Mouse (Mus musculus) kidney, postnatal 14 days (tissue): ENCODE measurements around the gene H2-DMb1.
"Not testable (repeated sequence)": the region's sequence is repeated elsewhere in the genome, so short reads cannot be mapped to it uniquely, and the experiment has no call there.

ENCODE experiments used
- DNase-seq: peaks from one replicate; pipeline ENCODE4 v3.0.0; 2022; ENCODE audit warnings: mixed read lengths

Gene H2-DMb1

DNA sequence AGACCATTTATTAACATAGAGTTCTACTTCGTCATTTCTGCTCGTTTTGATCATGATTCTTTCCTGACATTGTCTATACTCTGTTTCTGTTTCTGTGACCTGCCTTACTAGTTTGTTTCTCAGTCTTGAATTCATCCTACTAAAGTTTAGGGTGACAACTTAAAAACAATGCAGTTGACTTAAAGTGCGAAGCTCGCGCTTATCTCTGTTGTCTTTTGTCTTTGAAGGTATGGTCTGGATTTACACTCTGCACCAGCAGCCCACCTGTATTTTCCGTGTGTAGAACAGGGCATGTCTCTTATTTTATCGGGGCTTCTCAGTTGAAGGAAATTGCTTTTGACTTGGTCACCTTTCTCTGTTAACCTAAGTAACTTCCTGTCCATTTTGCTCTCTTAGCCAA lies 29.8 kb upstream of the H2-DMb1 start:
- DNase-seq: no peak

DNA sequence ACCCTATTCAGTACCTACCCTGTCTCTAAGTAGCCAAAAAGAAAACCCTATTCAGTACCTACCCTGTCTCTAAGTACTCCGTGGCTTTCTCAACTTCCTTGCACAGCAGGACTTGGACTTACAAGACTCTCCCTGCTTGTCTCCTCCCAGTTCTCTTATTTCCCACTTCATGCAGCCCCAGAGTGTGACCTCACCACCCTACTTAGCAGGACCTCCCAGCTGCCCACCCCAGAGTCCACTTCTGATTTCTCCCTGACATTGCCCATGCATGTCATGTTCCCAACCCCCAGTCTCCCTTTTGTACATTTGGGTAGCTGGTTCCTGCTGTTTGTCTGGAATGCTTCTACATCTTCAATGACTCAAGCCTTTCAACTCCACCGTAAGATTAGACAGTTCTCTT lies 29.4 kb upstream of the H2-DMb1 start:
- no peak for DNase-seq

DNA sequence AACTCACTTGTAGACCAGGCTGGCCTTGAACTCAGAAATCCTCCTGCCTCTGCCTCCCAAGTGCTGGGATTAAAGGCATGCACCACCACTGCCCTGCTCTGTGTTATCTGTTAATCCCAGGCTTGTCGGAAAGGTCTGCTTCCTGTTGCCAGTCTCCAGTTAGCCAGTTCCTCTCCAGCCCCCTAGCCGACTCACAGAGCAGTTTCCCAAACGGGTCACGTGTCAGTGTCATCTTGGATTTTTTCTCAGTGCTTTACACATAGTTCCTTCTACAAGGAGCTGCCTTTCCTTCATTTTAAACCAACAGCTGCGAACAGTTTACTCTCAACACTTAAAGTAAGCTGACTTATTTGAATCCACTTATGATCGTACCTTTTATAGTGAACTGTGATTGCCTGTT lies 28.2 kb upstream of the H2-DMb1 start:
- no peak for DNase-seq

DNA sequence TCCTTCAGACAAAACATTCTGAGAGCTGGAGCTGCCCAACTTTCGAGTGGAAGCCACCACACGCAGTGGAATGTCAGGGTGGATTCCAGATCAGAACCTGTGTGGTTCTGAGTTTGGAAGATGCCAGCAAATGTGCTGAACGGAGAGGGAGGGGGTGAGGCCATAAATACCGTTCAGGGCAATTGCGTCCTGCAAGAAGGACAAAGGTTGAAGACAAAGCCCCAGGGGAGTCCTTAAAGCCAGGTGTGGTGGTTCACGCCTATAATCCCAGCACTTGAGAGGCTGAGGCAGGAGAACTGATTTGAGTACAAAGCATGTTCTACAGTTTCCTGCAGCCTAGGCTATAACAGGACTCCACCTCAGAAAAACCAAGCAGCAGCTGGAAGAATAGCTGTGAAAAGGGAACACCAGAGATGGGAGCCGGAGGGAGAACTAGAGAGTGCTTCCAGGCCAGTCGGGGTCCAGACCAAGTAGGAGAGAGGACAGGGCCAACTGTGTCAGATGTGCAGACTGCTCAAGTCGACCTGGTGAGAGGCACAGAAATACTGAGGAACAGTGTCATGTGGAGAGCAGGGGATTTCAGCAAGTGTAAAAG lies 25.9 kb upstream of the H2-DMb1 start:
- DNase-seq: no peak

DNA sequence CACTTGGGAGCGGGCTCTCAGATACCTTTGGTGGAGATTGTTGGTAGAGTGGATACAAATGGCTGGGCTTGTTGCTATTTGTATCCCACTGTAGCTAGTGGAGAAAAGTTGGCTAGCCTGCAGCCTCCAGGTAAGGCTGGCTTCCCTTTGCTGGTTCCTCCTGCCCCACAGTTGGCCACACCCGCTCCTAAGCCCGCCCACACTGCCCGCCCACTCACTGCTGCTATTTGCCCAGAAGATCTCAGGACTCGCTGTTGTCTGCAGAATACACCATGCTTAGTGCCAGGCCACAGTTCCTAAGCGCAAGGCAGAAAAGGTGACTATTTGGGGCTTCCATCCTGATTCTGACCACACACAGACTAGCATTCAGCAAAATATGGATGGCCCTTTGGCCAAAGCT lies 25.4 kb upstream of the H2-DMb1 start:
- DNase-seq: peak; percentile 79

DNA sequence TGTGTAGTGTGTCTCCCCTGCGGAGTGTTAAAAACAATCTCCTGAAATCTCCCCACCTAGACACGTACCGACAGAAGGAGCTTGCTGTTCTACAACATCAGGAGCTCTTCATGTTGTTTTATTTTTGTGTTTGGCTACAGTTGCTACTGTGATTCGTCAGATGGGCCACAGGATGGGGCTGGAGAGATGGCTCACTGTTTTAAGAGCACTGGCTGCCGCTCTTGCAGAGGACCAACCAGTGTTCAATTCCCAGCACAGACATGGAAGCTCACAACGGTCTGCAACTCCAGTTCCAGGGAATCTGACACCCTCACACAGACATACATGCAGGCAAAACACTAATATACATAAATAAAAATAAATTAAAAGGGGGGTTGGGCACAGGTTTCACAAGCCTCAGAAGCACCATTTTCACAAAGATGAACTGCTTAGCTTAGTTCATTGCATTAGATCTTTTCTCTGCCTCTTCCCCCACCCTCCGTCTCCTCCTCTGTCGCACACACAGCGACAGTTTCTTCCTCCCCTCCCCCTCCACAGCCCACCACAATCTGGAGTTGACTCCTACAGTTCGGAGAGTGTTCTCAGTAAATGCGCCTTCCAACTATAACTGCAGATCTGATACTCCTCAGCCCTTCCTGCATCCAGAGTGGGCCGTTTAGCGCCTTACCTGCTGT lies 24.5 kb upstream of the H2-DMb1 start:
- no peak for DNase-seq

DNA sequence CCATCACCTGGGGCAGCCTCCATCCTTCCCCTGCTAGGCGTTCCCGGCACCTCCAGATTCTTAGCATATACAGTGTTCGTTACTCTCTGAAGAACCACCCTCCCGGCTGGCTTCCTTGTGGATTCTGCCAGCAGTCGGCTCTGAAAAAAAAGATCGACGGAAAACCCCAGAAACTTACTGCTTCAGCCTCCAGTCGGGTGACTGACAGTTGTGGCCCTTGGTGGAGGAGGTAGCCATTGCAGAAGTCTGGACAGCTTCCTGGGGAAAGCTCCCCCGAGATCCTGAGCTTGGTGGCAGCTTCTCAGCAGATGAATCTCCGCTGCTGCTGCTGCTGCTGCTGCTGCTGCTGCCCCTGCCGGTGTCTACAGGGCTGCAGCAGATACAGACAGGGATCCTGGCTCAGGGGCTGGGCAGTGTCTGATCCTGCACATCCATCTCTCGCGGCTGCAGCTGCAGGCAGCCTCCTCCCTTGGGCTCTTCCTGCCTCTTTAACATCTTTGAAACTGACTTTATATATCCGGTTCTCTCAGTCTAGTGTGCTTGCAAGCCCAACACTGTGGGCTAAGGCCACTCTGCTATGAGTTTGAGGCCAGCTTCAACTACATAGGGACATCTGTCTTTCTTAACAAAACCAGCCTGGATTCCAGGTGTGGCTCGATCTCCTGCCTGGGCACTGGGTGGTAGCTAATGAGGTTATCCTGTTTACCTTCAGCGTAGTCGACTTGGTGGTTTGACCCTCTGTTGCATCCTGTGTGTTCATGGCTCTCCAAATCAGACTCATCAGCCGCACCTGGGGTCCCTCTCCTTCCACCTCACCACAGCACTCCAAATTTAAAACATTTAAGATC lies 23.7 kb upstream of the H2-DMb1 start:
- no peak for DNase-seq

DNA sequence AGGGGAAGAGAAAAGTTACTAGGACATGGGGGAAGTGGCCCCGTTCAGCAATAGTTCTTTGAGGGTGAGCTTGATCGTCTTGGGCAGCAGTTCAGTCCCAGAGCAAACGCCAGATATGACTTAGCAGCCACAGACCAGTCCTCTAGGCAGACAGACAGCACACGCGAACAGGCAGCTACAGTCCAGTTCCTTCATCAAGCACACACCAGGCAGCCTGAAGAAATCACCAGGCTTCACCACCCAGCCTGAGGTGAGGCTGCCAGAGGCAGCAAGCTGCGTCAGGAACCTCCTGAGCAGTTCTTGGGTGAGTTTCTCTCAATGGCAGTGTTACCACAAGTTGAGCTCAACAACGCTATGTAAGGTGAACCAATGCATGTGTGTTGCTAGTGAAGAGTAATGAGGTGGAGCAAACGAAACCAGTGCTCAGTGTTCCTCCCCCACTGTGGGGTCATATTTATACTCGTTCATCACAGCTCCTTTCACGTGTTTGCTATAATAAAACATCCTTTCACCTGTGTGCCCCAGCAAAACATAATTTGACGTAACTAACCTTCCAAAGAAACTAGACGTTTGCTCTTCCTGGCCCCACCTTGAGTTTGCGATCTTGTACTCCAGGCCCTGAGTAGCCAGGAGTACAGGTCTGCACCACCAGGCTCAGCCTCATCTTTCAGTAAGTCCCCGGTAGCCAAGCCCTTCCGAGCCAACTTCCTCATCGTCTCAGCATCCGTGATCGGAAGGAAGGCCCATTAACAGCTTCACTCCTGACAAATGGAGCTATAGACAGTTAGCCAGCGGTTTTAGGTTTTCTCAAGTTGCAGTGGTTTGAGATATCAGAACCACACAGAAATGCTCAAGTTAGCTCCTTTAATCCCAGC lies 22.6 kb upstream of the H2-DMb1 start:
- peak; percentile 0 for DNase-seq

DNA sequence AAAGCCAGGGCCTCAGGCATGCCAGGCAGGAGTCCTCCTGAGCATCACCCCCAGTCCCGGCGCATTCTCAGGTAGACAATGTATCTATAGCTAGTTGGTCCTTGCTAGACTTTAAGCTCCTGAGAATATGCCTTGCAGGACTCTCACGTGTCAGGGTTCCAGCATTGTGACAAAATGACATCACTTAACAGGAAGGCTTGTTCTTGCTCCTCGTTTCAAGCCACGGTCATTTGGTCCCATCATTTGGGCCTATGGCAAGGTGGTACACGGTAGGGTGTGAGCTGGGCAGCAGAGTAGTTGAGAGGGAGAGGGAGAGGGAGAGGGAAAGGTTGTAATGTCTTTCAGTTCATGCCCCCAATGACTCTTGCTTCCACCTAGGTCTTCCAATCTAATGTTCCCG lies 21.0 kb upstream of the H2-DMb1 start:
- DNase-seq: peak; percentile 0

DNA sequence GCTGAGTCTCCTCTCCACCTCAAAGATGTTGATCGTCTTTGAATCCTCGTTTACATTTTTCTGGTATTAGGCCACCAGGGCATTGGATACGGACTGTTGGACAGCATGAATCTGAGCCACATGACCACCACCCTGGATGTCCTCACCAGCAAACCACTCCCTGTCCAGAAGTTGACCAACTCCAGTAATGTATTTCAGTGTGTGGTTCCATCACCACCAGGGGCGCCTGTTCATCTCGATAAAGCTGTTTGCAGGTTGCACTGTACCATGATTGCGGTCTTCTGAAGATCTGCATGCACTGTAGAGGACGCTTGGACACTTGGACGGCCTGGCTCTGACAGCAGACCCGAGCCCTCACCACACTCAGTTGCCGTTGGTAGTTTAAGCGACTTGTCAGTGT lies 19.6 kb upstream of the H2-DMb1 start:
- no peak for DNase-seq

DNA sequence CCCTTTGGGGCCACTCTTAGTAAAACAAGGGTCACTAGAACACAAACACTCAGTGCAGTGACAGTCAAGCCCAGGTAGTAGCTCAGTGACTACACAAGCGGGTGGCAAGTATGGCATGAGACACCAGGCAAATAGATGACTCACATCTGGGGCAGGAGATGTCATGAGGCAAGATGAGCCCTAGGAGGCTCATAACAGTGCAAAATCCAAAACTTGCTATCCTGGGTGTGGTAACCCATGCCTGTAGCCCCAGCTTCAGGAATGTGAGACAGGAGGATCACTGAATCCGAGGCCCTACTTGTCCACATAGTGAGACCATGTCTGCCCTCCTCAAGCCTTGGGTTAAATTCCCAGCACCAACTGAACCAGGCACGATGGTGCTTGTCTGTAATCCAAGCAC lies 18.4 kb upstream of the H2-DMb1 start:
- no peak for DNase-seq

DNA sequence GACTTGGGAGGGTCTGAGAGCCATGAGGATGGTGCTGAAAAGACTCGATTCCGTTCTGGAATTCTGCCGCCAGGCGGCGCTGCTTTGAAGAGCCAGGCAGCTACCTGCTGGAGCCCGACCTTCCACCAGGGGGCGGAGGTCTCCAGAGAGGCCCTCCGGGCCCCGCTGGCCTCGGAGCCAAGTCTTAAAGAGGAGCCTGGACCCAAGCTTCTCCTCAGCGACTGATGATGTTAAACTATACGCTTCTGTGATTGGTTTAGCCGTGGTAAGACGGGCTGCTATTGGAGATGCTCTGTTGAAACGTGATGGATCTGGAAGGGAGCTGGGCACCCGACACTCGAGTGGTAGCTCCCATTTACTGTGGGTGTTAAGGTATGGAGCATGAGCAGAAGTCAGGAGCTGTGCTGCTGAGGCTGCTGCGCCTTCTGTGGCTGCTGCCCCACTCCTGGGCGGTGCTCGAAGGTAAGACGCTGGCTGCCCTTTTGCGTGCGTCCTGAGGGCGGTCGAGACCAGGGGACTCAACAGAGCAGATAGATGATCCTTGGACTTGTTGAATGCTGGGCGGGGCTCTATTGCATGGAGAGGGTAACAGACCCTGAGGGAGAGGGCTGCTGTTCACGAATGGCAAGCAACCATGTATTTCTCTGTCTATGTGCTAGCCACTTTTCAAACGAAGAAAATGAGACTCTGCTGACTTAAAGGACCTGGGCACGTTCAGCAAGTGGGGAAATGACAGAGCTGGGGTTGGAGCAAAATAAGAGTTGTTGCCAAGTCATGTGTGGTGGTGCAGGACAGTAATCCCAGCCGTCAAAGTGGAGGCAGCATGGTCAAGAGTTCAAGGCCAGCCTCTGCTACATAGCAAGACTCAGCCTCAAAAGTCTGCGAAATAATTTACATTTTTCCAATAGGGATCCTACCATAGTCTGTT lies 17.3 kb upstream of the H2-DMb1 start:
- DNase-seq: peak; percentile 98

DNA sequence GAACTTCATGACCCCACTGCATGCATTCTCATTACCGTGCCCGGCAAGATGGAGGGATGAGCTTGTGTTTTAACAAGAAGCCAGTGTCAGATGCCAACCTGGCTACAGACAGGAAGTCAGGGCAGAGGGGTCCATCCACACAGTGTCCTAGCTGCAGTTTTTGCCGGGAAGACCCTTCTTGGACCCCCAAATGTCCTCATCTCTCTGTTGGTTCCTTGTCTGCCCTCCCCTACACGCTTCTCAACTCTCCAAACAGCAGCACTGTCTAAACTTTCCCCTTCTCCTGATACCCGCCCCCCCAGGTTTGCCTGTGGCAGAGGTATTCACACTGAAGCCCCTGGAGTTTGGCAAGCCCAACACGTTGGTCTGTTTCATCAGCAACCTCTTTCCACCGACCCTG lies 15.3 kb upstream of the H2-DMb1 start:
- DNase-seq: no peak

DNA sequence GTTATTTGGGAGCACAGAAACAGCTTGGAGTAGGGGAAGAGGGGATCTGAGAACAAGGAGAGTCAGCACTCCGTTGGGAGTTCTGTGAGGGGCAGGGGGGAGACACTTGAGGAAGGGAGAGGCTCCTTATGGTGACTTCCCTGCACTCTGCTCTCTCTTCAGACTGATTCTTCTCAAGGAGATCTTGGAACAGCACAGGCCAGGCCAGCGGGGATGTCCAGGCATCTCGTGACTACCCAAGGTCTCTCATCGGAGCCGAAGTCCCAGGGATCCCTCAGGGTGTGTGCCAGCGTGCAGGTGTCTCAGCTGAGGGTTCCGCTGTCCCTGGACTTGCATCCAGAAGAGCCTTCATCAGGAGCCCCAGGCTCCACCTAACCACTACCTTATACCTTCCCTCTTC lies 14.2 kb upstream of the H2-DMb1 start:
- no peak for DNase-seq

DNA sequence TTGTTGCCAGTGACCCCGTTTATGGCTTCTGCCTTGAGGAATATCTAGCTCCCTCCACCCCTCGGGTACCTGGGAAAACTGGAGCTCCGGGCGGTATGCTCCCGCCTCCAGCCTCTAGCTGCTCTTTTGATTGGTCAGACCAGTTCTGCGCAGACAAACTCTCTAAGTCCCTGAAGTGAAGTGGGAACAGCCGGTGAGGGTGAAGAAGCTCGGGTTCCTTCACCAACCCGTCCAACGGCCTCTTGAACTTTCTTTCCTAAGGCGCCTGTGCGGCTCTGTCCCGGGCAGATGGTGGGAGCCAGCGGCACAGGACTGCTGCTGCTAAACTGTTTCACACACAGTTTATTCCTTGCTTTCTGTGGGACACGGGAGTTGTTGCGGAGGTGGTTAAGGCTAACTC lies 13.5 kb upstream of the H2-DMb1 start:
- peak; percentile 72 for DNase-seq

DNA sequence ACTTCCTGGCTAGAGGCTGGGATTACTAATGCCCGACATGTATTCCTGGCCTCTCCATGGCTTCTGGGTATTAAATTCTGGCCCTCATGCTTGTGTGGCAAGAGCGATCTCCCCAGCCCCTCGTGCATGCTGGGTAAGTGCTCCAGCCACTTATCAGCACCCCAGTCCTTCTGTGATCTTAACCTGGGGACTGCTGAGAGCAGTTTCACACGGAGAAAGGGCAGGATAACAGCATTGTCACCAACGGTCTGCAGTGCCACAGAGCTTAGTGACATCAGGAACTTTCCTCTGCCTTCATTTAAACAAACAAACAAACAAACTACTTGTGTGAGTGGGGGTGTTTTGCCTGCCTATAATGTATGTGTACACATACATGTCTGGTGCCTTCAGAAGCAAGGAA lies 12.6 kb upstream of the H2-DMb1 start:
- DNase-seq: no peak

DNA sequence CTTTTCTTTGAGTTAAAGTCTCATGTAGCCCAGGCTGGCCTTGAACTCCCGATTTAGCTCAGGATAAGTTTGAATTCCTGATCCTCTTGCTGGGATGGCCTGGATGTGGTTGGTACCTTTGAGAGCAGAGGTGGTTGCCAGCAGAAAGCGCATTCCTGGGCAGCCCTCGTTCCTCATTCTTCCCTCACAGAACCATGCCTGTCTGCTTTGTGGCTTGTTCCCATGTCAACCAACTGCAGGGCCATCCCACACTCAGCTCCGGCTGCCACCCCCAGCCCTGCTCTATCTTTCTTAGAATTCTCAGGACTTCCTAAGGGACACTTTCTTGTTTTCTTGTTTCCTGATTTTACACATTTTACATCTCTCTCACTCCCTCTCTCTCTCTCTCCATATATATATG lies 11.4 kb upstream of the H2-DMb1 start:
- DNase-seq: no peak

DNA sequence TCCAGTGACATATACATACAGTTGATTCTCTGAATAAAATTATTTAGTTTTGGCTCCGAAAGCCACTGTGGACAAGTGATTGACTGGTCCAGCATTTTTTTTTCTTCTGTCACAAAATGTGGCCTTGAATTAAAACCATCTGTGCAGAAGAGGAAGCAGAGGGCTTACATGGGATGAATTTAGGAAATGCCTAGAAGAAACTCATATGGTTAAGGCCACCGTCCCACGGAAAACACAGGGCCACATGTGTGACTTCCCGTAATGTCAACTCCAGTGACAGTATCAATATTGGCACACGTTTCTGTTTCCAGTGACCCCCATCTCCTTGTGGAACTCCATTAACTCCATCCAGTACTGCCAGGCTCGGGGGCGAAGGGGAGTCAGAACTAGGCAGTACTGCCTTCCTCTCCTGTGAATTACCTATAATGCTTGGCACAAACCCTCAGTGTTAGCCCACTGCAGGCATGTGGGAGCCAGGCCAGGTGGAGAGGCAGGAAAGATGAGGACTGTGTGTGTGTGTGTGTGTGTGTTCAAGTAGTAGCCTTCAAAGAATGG lies 10.3 kb upstream of the H2-DMb1 start:
- no peak for DNase-seq

DNA sequence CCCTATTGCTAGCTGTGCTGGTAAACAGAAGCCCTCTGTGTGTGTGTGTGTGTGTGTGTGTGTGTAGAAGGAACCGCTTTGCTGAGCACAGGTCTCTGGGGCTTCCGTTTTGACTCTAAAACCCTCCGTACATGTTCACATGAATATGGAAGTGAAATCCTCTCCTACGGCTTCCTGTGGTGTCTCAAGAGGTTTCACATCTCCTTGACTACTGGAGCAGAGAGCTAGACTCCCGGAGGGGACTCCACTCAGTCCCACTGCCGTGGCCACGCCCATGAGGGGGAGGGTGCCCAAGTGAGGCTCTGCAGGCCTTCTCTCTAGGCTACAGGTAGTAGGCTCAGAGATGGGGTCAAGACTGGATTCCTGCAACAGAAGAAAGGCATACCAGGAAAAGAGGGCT lies 9.8 kb upstream of the H2-DMb1 start, which contains the start of gene H2-DMb2:
TSS of gene H2-DMb2 (plus strand) at position 275 of the 400 bp plus-strand sequence.
- DNase-seq: peak; percentile 57

DNA sequence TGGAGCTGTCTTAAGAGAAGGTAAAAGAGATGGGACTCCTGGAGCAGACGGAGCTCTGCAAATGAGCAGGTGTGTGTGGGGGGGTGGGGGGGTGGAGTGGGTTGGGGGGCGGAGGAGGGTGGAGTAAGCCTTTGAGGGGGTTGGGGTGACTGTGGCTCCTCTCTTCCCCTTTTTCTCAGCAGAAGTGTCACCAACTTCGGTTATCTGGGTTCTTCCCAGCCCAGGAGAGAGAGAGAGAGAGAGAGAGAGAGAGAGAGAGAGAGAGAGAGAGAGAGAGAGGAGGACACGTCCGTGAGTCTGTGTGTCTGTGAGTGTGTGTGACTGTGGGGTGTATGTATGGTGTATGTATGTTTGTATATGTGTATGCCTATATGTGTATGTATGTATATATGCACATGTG lies 9.4 kb upstream of the H2-DMb1 start:
- no peak for DNase-seq

DNA sequence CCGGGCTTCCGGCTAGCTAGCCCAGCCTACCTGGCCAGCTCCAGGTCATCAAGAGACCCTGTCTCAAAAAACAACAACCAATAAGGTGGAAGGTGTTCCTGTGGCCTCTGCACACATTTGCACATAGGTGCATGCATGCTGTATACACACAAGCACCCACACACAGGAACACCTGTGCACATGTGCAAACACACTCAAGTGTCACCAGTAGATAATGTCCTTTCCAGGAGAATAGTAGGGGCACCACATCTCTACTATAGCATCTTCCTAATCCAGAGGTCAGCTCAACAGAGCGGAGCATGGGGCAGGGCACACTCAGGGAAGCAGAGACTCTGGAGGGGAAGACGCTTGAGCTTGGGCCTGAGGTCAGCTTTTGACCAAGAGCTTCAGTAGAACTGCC lies 8.7 kb upstream of the H2-DMb1 start:
- DNase-seq: not testable (repeated sequence)

DNA sequence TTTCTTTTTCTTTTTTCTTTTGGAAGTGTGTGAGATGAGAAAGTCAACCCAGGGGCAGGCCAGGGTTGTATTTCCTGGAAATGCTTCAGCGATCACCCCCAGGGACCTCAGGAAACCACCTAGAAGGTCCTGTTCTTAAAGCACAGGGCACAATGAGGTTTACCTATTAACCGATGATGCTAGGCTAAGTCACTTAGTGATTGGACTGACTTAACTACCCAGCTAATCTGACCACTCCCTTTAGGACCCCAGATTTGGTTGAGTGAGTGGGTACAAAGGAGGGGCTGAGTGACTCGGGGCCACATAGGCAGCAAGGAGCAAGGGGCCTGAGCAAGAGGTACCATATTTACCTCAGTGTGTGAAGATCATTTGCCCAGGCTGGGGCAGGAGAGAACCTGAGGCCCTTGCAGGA lies 7.9 kb upstream of the H2-DMb1 start:
- no peak for DNase-seq
